Mouse (Mus musculus) liver, embryonic 14 days (tissue): ENCODE results near the gene Mansc4. TPM values are rescaled to one million over a fixed set of nuclear protein-coding genes. Genes with fewer than 3 reads are reported as not detected.

Source experiments
- polyA plus RNA-seq: library from polyadenylated mRNA; depleted of rRNA; stranded (reverse); fragments of >200 nt; gene quantifications from 2 replicates; pipeline ENCODE4 v1.2.3, GENCODE M21; 2012; rRNA removed

Gene Mansc4
- not detected in 2 replicates for polyA plus RNA-seq

DNA sequence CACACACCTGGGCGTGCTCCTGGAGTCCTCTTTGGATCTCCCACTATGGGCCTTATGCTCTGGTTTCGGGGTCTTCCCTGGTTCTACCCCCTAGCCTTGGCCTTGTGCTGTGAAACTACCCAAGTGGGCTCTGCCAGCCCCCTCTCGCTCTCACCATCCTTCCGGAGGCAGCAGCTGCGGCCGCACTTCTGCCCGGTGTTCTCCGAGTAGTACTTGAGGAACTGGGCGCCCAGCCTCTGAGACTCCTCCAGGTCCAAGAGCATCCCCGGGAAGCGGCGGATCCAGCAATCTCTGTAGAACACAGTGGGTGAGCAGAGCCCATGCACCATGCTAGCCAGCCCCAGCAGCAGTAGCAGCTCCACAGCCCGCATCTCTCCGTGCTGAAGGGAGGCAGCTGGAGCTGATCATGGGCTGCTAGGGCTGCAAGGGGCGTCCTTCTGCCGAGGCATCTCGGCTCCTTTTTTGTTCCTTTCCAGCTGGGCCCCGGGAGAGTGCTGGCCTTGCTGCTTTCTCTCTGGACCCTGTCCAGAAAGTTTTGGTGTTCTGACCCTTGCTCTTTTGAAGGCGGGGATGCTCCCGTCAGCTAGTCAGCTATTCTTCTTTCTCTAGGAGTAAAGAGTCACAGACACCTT is at the start of gene Mansc4:
Gene Mansc4 (minus strand): TSS at position 439 of the 632 bp plus-strand sequence.

DNA sequence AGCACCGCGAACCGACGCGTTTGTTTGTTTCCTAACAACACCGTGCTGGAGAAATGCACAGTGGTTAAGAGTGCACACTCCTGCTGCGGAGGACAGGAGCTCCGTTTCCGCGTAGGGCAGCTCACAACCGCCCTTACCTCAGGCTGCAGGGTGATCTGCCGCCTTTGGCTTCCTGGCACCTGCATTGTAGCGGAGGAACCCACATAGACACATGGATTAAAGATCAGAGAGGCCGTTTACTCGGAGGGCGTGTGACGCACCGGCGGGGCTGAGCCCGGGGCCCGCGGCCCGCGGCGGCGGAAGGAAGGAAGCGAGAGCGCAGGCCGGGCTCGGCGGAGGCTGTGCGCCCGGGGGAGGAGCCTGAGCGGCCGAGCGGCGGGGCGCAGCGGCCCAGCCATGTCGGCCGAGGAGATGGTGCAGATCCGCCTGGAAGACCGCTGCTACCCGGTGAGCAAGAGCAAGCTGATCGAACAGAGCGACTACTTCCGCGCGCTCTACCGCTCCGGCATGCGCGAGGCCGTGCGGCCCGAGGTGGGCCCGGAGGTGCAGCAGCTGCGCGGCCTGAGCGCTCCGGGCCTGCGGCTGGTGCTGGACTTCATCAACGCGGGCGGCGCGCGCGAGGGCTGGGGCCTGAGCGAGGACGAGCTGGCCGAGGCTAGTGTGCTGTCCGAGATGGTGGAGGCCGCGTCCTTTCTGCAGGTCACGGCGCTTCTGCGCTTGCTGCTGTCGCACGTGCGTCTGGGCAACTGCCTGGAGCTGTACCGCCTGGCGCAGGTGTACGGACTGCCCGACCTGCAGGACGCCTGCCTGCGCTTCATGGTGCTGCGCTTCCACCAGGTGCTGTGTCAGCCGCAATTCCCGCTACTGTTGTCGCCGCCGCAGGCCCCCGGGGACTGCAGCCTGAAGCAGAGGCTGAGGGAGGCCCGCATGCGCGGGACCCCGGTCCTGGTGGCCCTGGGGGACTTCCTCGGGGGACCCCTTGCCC is 4.6 kb upstream of the Mansc4 start, which contains the start of gene Klhl42:
Gene Klhl42 (plus strand): TSS at position 244 of the 985 bp plus-strand sequence.

DNA sequence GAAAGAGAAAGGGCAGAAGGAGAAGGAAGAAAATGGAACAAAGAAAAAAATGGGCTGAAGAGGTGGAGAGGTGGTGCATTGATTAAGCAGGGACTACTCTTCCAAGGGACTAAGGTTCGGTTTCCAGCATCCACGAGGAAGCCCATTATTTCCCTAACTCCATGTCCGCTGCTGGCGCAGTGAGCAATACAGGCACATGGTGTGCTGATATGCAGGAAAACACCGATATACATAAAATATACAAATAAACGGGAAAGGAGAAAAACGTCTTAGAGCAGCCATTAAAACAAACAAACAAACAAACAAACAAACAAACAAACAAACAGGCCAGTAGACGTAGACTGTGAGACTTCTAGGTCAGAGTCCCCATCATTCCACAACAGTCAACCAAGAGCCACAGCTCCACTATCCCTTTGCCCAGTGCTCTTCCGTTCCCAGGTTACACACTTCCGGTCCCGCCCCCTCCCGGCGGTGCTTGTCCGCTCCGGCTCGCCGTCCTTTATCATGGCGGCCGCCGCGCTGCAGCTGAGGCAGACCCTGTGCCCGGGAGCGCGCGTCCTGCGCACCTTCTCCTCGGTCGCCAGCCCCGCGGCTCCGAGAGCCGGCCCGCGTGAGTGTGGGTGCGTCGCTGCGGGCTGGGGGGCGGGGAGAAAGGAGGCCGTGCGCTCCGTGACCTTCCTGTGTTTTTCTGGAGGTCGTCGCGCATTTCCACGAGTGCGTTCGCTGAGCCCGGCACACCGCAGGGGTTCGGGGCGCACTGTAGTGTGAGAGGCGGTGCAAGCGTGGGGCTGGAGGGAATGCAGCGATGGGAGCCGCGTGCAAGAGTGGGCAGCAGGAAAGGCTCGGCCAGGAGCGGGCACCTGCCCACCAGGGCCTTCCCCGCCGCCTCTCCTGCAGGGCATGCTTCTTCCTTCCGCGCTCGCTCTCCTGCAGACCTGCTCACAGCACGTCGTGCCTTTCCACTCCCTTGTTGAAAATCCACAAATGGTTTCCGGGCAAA is 44.2 kb downstream of the Mansc4 start, which contains the start of gene Mrps35:
Gene Mrps35 (plus strand): TSS at position 474 of the 1,000 bp plus-strand sequence.

DNA sequence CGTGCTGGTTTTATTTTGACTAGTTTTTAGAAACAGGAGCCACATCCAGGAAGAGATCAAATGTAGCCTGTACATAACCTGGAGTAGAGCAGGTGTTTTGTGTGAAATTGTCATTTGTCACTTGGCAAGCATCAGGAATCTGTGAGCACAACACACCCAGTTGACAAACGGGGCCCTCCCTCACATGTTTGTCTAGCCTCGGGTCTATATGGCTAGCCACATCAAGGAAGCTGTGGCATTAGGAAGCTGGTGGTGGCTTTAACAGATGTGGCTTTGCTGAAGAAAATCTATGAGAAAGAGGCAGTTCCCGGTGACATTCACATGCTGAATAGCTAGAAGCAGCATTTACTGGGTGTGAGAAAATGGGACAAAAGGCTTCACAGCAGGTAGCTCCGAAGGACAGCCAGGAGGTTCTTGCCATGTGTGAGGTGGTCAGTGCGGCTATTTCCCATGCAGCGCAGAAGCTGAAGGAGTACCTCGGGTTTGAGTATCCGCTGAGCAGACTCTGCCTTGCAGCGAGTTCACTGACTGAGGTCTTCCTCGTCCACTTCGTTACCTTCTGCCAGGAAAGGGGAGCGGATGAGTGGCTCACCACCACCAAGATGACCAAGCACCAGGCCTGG is 54.4 kb downstream of the Mansc4 start, which contains the start of gene Rep15:
Gene Rep15 (plus strand): TSS at position 282 of the 623 bp plus-strand sequence.

Other genes with a start within 250 kb of the Mansc4 start
- gene Smco2, start 236.9 kb downstream of the Mansc4 start, polyA plus RNA-seq, result not detected in 2 replicates
- 5.0 and 5.9 TPM in 2 replicates for gene Ppfibp1, start 198.5 kb downstream of the Mansc4 start, polyA plus RNA-seq
- not detected in 2 replicates for gene 1700034J05Rik, start 132.6 kb downstream of the Mansc4 start, polyA plus RNA-seq
- gene Rep15, start 54.4 kb downstream of the Mansc4 start, polyA plus RNA-seq, result 0.10 and 0.14 TPM in 2 replicates
- gene Mrps35, start 44.3 kb downstream of the Mansc4 start, polyA plus RNA-seq, result 24.0 and 25.8 TPM in 2 replicates
- 2.0 and 2.4 TPM in 2 replicates for gene Klhl42, start 4.3 kb upstream of the Mansc4 start, polyA plus RNA-seq
- gene Pthlh, start 177.2 kb upstream of the Mansc4 start, polyA plus RNA-seq, result 0.03 TPM in 1 of 2 replicates, not detected in the other